Mouse (Mus musculus): ENCODE measurements around the gene Gatad2a. TPM values are rescaled to one million over a fixed set of nuclear protein-coding genes. Genes with fewer than 3 reads are reported as not detected.
A peak's percentile ranks its signal among the peaks of the same experiment; 100 is the strongest.

Gene Gatad2a
- polyA plus RNA-seq, 1 experiment from 2014 or later: 43.6 TPM

GRCm38 (mm10) chr8:69882833-69883600 lies 113.2 kb downstream of the Gatad2a start:
- H3K27ac ChIP-seq (replicated peaks): no peak overlapping the region
- no peaks in the 10 kb centered on the region for H3K36me3 ChIP-seq
- no peak for ATAC-seq (ENCODE audit: insufficient number of reproducible peaks, low FRiP score, low TSS enrichment, low read depth)
- H3K27me3 ChIP-seq: peaks cover 98% of the 10 kb centered on the region
- H3K9ac ChIP-seq: no peak overlapping the region
- H3K4me2 ChIP-seq (replicated peaks): peak overlapping the region; percentile 65
- no peaks in the 10 kb centered on the region for H3K9me3 ChIP-seq (replicated peaks)
- WGBS: 14% methylated on average over 52 of the region's 52 CpGs
- peaks cover 38% of the 10 kb centered on the region for H3K4me1 ChIP-seq
- H3K4me3 ChIP-seq (replicated peaks): peak overlapping the region; percentile 44

DNA sequence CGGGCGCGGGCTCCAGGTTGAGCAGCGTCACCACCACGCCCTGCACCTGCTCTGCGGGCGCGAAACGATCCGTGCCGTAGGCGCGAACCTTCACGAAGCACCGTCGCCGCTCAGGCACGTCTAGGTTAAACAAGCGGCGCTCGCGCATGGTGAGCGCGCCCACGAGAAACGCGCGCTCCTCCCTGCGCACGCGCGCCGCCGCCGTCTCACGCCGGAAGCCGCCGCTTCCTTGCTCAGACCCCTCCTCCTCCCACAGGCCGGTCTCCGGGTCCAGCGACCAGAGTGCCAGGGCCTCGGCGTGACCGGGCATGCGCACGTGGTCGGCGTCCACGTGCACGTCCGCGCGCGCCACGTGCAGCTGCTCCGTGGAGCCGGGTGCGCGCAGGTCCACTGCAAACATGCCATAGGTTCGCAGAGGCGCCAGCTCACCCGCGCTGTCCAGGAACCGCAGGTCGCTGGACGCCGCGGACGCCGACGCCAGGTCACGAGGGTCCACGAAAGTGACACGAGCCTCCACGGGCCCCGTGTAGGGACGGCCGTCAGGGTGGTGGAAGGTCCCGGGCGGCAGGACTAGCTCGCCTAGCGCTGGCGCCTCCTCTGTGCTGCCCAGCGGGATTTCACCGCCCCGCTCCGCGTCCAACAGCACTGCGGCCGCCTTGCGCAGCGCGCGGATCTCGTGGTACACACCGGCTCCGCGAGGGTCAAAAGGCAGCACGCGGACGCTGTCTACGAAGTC lies 114.0 kb downstream of the Gatad2a start:
- H3K36me3 ChIP-seq: no peaks in the 10 kb centered on the region
- 3% methylated on average over 102 of the region's 103 CpGs for WGBS
- H3K4me1 ChIP-seq: peaks cover 30% of the 10 kb centered on the region
- peaks cover 94% of the 10 kb centered on the region for H3K27me3 ChIP-seq
- no peak overlapping the region for H3K27ac ChIP-seq (replicated peaks)
- H3K4me3 ChIP-seq (replicated peaks): peak overlapping the region; percentile 44
- H3K9me3 ChIP-seq (replicated peaks): no peaks in the 10 kb centered on the region
- peak; percentile 26; the same call in 1 of the 2 replicates for ATAC-seq (ENCODE audit: insufficient number of reproducible peaks, low FRiP score, low TSS enrichment, low read depth)
- 0 out of 2 replicates have a peak overlapping the region, but pooled peaks have one; percentile 6 for H3K9ac ChIP-seq
- peak overlapping the region; percentile 65 for H3K4me2 ChIP-seq (replicated peaks)

DNA sequence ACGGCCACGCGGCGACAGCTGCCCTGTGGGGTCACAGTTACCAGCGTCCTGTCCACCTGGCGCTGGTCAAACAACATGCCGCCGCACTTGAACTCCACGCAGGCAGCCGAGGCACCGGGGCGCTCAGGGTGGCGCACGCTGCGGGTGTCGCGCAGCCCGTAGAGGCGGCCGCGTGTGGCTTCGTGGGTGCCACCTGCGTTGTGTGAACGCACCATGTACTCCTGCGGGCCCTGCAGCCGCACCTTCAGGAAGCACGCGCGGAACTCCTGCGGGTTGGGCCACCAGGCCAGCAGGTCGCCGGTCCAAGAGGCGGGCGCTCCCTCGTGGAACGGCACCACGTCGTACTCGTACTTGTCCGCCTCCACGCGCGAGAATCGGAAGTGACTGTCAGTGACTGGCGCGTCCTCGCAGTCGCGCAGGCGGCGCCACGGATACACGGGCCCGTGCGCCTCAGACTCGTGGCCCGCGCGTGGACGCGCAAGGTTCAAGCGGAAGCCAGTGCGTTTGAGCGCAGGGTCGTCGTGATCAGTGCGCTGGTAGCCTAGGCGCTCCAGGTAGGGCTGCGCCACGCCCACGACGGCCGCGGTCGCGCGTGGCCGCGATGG lies 114.8 kb downstream of the Gatad2a start:
- no peak overlapping the region for H3K27ac ChIP-seq (replicated peaks)
- 20% methylated on average over 79 of the region's 79 CpGs for WGBS
- no peak overlapping the region for H3K9ac ChIP-seq
- peaks cover 90% of the 10 kb centered on the region for H3K27me3 ChIP-seq
- no peaks in the 10 kb centered on the region for H3K36me3 ChIP-seq
- H3K4me2 ChIP-seq (replicated peaks): peak overlapping the region; percentile 65
- H3K4me1 ChIP-seq: peaks cover 24% of the 10 kb centered on the region
- peak overlapping the region; percentile 44 for H3K4me3 ChIP-seq (replicated peaks)
- no peaks in the 10 kb centered on the region for H3K9me3 ChIP-seq (replicated peaks)
- ATAC-seq (ENCODE audit: insufficient number of reproducible peaks, low FRiP score, low TSS enrichment, low read depth): no peak

- peaks cover 84% of the 10 kb centered on the region for H3K27me3 ChIP-seq
- H3K36me3 ChIP-seq: no peaks in the 10 kb centered on the region
- H3K4me2 ChIP-seq (replicated peaks): peak overlapping the region; percentile 65
- WGBS: 9% methylated on average over 37 of the region's 37 CpGs
- no peak overlapping the region for H3K9ac ChIP-seq
- no peak overlapping the region for H3K27ac ChIP-seq (replicated peaks)
- no peaks in the 10 kb centered on the region for H3K9me3 ChIP-seq (replicated peaks)
- peaks cover 24% of the 10 kb centered on the region for H3K4me1 ChIP-seq
- no peak for ATAC-seq (ENCODE audit: insufficient number of reproducible peaks, low FRiP score, low TSS enrichment, low read depth)
- H3K4me3 ChIP-seq (replicated peaks): peak overlapping the region; percentile 44
Measured at GRCm38 (mm10) chr8:69880841-69881240, 115.3 kb downstream of the Gatad2a start.

- no peak overlapping the region for H3K4me2 ChIP-seq (replicated peaks)
- no peaks in the 10 kb centered on the region for H3K9me3 ChIP-seq (replicated peaks)
- peaks cover 24% of the 10 kb centered on the region for H3K4me1 ChIP-seq
- H3K9ac ChIP-seq: no peak overlapping the region
- peaks cover 73% of the 10 kb centered on the region for H3K27me3 ChIP-seq
- 56% methylated on average over 8 of the region's 8 CpGs for WGBS
- H3K36me3 ChIP-seq: no peaks in the 10 kb centered on the region
- no peak overlapping the region for H3K27ac ChIP-seq (replicated peaks)
- H3K4me3 ChIP-seq (replicated peaks): no peak overlapping the region
- ATAC-seq (ENCODE audit: insufficient number of reproducible peaks, low FRiP score, low TSS enrichment, low read depth): no peak
Measured at GRCm38 (mm10) chr8:69879678-69880077, 116.5 kb downstream of the Gatad2a start.

DNA sequence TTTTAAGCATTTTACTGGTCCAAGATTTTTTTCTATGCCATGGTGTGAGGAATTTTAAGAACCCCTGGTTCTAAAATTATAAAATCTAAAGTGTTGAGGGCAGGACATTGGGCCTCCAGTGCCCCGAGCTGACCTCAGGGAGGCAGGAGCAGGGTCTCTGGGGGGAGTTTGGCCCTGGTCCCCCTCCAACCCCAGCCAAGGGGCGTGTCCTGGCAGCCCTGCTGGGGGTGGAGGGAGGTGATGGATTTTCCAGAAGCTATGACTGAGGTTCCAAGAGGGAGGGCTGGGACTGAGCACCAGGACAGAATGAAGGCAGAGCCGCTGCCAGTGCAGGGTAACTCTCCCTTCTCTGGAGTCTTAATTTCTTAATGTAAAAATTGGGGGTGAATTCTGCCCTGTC lies 118.2 kb downstream of the Gatad2a start:
- Histone ChIP-seq H3K4me1 (peaks cover 24% of the 10 kb centered on the region), H3K27ac (replicated peaks) (no peak overlapping the region), H3K27me3 (peaks cover 56% of the 10 kb centered on the region), H3K36me3 (no peaks in the 10 kb centered on the region), H3K4me2 (replicated peaks) (no peak overlapping the region), H3K4me3 (replicated peaks) (no peak overlapping the region), H3K9ac (no peak overlapping the region), H3K9me3 (replicated peaks) (no peaks in the 10 kb centered on the region)
- WGBS: 58% methylated on average over 3 of the region's 3 CpGs
- ATAC-seq (ENCODE audit: insufficient number of reproducible peaks, low FRiP score, low TSS enrichment, low read depth): no peak

- Histone ChIP-seq H3K4me2 (replicated peaks) (no peak overlapping the region), H3K9ac (no peak overlapping the region), H3K36me3 (no peaks in the 10 kb centered on the region), H3K4me1 (peaks cover 18% of the 10 kb centered on the region), H3K4me3 (replicated peaks) (no peak overlapping the region), H3K27me3 (peaks cover 50% of the 10 kb centered on the region), H3K9me3 (replicated peaks) (no peaks in the 10 kb centered on the region), H3K27ac (replicated peaks) (no peak overlapping the region)
- ATAC-seq (ENCODE audit: insufficient number of reproducible peaks, low FRiP score, low TSS enrichment, low read depth): no peak
- 90% methylated on average over 4 of the region's 4 CpGs for WGBS
Measured at GRCm38 (mm10) chr8:69877396-69877795, 118.8 kb downstream of the Gatad2a start.

DNA sequence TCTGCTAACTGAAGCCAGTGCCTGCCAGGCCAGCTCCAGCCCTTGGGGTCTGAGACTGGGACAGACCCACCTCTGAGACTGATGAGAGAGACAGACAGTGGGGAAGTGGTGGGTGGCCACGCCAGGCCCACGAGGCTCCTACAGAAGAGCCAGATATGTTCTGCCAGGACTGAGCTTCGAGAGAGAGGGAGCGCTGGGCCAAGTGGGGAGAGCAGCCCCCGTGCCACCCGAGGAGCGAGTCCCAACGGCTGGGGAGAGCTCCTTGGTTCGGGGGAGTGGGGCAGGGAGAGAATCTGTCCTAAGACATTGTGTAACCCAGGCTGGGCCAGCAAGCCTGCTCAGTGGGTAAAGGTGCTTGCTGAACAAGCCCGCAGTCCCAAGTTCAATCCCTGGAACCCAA lies 119.2 kb downstream of the Gatad2a start:
- Histone ChIP-seq H3K4me3 (replicated peaks) (no peak overlapping the region), H3K4me1 (peaks cover 13% of the 10 kb centered on the region), H3K27ac (replicated peaks) (no peak overlapping the region), H3K4me2 (replicated peaks) (no peak overlapping the region), H3K36me3 (no peaks in the 10 kb centered on the region), H3K9ac (no peak overlapping the region), H3K9me3 (replicated peaks) (no peaks in the 10 kb centered on the region), H3K27me3 (peaks cover 46% of the 10 kb centered on the region)
- ATAC-seq (ENCODE audit: insufficient number of reproducible peaks, low FRiP score, low TSS enrichment, low read depth): no peak
- 70% methylated on average over 10 of the region's 10 CpGs for WGBS

GRCm38 (mm10) chr8:69876097-69876496 lies 120.1 kb downstream of the Gatad2a start:
- no peak overlapping the region for H3K27ac ChIP-seq (replicated peaks)
- no peak overlapping the region for H3K4me3 ChIP-seq (replicated peaks)
- H3K27me3 ChIP-seq: peaks cover 37% of the 10 kb centered on the region
- no peak overlapping the region for H3K4me2 ChIP-seq (replicated peaks)
- no peaks in the 10 kb centered on the region for H3K36me3 ChIP-seq
- no peak for ATAC-seq (ENCODE audit: insufficient number of reproducible peaks, low FRiP score, low TSS enrichment, low read depth)
- H3K4me1 ChIP-seq: peaks cover 5% of the 10 kb centered on the region
- no peaks in the 10 kb centered on the region for H3K9me3 ChIP-seq (replicated peaks)
- 24% methylated on average over 10 of the region's 10 CpGs for WGBS
- H3K9ac ChIP-seq: no peak overlapping the region

DNA sequence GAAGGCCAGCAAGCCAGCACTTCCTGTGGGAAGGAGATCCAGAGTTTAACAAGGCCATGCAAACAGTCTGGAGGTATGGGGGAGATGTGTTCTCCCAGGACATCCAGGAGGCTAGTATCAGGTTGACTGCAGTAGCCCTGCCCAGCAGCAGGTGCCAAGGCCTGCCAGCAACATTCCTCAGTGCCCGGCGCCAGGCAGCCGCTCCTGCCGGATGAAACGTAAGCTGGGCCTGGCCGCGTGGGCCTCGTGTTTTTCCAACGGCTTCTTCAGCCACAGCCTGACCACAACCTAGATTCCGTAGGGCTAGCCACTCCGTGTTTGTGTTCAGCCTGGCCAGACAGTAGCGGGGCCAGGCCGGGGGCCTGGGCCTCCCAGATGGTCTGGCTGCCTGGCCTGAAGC lies 121.5 kb downstream of the Gatad2a start:
- Histone ChIP-seq H3K4me3 (replicated peaks) (no peak overlapping the region), H3K9me3 (replicated peaks) (no peaks in the 10 kb centered on the region), H3K4me2 (replicated peaks) (no peak overlapping the region), H3K27me3 (peaks cover 22% of the 10 kb centered on the region), H3K36me3 (no peaks in the 10 kb centered on the region), H3K9ac (no peak overlapping the region), H3K27ac (replicated peaks) (no peak overlapping the region), H3K4me1 (no peaks in the 10 kb centered on the region)
- ATAC-seq (ENCODE audit: insufficient number of reproducible peaks, low FRiP score, low TSS enrichment, low read depth): no peak
- 71% methylated on average over 13 of the region's 13 CpGs for WGBS

DNA sequence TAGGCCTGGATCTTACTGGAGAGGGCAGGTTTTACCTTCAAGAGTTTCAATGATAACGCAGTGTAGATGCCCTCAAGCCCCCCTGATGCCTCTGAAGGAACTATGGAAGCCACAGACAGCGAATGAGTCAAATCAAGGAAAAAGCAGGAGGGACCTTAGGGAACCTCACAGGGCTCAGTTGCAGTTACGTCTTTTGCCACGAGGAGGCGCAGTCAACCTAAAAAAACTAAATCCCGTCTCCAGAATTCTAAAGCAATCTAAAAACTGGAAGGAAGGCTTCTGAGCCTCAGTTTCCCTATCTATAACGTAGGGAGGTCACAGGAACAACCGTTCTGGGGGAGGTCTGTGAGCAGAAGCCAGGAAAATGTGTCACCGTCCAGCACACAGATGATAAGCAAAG lies 122.0 kb downstream of the Gatad2a start:
- Histone ChIP-seq H3K27me3 (peaks cover 17% of the 10 kb centered on the region), H3K4me3 (replicated peaks) (no peak overlapping the region), H3K4me1 (no peaks in the 10 kb centered on the region), H3K9me3 (replicated peaks) (no peaks in the 10 kb centered on the region), H3K4me2 (replicated peaks) (no peak overlapping the region), H3K36me3 (no peaks in the 10 kb centered on the region), H3K9ac (no peak overlapping the region), H3K27ac (replicated peaks) (no peak overlapping the region)
- ATAC-seq (ENCODE audit: insufficient number of reproducible peaks, low FRiP score, low TSS enrichment, low read depth): no peak
- WGBS: 14% methylated on average over 9 of the region's 9 CpGs
